Mouse (Mus musculus): ENCODE measurements around the gene Rnf133. TPM values are rescaled to one million over a fixed set of nuclear protein-coding genes. Genes with fewer than 3 reads are reported as not detected.

Gene Rnf133
- polyA plus RNA-seq, 1 experiment from 2014 or later: not detected

Other genes with a start within 250 kb of the Rnf133 start
- not detected in 2 replicates for gene Rnf148, start 4.8 kb upstream of the Rnf133 start, polyA plus RNA-seq (2014; fragmentation: Nextera tagmentation; extraction: Ambion mirVana)
- gene Cadps2, start 189.1 kb upstream of the Rnf133 start, polyA plus RNA-seq (2014; fragmentation: Nextera tagmentation; extraction: Ambion mirVana): 9.5 and 10.1 TPM in 2 replicates